Mouse (Mus musculus) ES-Bruce4 (cell line): ENCODE results near the gene Mrpl42. TPM values are rescaled to one million over a fixed set of nuclear protein-coding genes. Genes with fewer than 3 reads are reported as not detected.

Experiments
- H3K27ac ChIP-seq: 2 replicates; pipeline ENCODE4 v1.5.1; 2012; ENCODE audit warnings: low read length, inconsistent platforms; ENCODE audit not compliant: insufficient read depth
- H3K27me3 ChIP-seq: 2 replicates; pipeline ENCODE4 v1.6.1; 2012; ENCODE audit warnings: mild to moderate bottlenecking, low read length, inconsistent platforms; ENCODE audit not compliant: control insufficient read depth, poor library complexity, insufficient read depth, severe bottlenecking
- H3K36me3 ChIP-seq: 2 replicates; pipeline ENCODE4 v1.6.1; 2012; ENCODE audit warnings: inconsistent platforms, mild to moderate bottlenecking, low read length, moderate library complexity; ENCODE audit not compliant: control insufficient read depth, poor library complexity, insufficient read depth, severe bottlenecking
- H3K4me1 ChIP-seq: one replicate; pipeline ENCODE4 v1.8.1; 2011; ENCODE audit warnings: low read length; ENCODE audit not compliant: control insufficient read depth, insufficient read depth
- H3K4me3 ChIP-seq: 2 replicates; pipeline ENCODE4 v1.5.1; 2011; ENCODE audit warnings: low read depth, mild to moderate bottlenecking, low read length
- H3K9ac ChIP-seq: 2 replicates; pipeline ENCODE4 v1.6.1; 2012; ENCODE audit warnings: low read depth, mild to moderate bottlenecking, inconsistent platforms; ENCODE audit not compliant: poor library complexity, severe bottlenecking
- H3K9me3 ChIP-seq: replicated peaks from 2 replicates; pipeline ENCODE4 v1.6.1; 2012; ENCODE audit warnings: mild to moderate bottlenecking, low read length, inconsistent platforms; ENCODE audit not compliant: control insufficient read depth, poor library complexity, insufficient read depth, severe bottlenecking
- CTCF ChIP-seq: IDR thresholded peaks from one replicate; pipeline ENCODE4 v1.8.1; 2011; ENCODE audit warnings: low read depth, low read length
- EP300 ChIP-seq: IDR thresholded peaks from 2 replicates; pipeline ENCODE4 v1.6.1; 2011; ENCODE audit warnings: low read depth, low read length; ENCODE audit not compliant: insufficient read depth
- POLR2A ChIP-seq: IDR thresholded peaks from one replicate; pipeline ENCODE4 v1.8.1; 2011; ENCODE audit warnings: low read length; ENCODE audit not compliant: insufficient read depth
- polyA plus RNA-seq: library from polyadenylated mRNA; stranded (reverse); fragments of >200 nt; gene quantifications from 2 replicates; pipeline ENCODE4 v1.2.4, GENCODE M21; 2011; ENCODE audit warnings: low read depth; ENCODE audit not compliant: missing spikeins, insufficient read depth, insufficient read length

Gene Mrpl42
- polyA plus RNA-seq, 1 experiment, result 238 TPM

DNA sequence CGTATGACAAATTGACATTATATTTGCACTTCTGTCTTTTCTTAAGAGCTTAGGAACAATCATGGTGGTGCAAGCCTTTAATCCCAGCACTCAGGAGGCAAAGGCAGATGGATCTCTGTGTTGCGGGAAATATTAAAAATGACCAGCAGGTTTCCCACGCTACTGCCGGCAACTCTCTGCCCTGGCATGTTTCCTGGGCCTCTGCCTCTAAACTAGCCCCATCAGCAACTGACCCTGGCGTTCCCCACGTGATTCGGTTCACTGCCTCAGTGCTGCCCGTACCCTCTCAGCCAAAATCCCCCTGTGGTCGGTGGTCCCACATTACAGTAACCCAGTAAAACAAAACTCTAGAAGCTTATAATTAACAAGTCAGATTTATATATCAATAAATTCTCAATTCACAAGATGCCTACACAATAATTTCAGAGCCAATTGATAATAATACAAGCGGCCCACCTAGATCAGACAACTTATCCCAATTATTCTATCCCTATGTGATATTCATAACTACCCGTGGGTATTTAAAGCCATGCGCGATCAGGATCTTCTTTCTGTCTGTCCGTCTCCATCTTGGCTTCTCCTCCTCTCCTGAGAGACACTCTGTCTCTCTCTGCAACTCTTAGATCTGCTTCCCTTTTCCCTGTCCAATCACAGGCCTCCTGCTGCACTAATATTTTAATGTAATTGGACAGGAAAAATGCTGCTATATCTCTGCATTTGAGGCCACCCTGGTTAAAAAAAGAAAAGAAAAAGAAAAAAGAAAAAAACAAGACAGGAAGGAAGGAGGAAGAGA, 1.9 kb upstream of the Mrpl42 start:
- Histone ChIP-seq H3K27ac (no peak overlapping the region), H3K9ac (no peak overlapping the region), H3K4me1 (no peaks in the 10 kb centered on the region), H3K27me3 (no peaks in the 10 kb centered on the region), H3K9me3 (no peaks in the 10 kb centered on the region), H3K36me3 (peaks cover 4% of the 10 kb centered on the region; the same call in 1 of the 2 replicates), H3K4me3 (no peak overlapping the region)
- TF ChIP-seq CTCF (no peak), EP300 (no peak), POLR2A (no peak)

DNA sequence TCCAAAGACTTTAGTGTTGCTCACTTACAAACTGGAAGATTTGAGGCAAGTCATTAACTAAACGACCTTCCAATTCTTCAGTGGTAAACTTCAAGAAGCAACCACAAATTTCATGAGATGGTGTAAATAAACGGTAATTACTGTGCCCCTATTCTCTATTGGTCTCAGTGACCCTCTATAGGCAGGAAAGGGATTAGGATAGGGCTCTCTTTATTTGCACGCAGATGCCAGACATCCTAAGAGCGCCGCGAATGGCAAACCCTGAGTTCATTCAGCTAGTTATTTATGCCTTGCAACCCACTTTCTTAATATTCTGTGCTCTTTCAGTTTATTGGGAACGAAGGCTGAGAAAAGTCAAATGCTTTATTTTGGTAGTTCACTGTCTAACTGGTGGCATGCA, 707 bp downstream of the Mrpl42 start:
- Histone ChIP-seq H3K4me1 (no peaks in the 10 kb centered on the region), H3K9me3 (no peaks in the 10 kb centered on the region), H3K36me3 (peaks cover 18% of the 10 kb centered on the region), H3K27me3 (no peaks in the 10 kb centered on the region), H3K9ac (peak overlapping the region; percentile 77), H3K27ac (peak overlapping the region; percentile 60; the same call in 1 of the 2 replicates), H3K4me3 (peak overlapping the region; percentile 100)
- TF ChIP-seq CTCF, result no peak
- TF ChIP-seq EP300, result no peak
- TF ChIP-seq POLR2A, result no peak

DNA sequence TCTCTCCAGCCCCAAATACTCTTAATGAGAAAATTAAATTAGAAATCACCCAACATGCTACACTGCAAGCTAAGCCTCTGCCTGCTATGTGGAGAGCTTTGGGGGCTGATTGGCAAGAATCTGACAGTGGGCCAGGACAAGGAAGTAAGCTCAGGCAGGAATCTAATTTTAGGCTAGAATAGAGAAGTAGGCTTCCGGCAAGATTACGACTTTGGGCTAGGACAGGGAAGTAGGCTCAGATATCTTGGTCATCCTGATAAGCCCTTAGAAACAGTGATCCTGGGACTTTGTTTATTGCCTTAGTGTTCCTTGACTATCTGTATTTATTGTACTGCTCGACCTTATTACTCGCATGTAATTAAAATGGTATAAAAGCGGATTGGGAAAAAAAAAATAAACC, 7.5 kb downstream of the Mrpl42 start:
- no peak for TF ChIP-seq EP300
- TF ChIP-seq POLR2A, result no peak
- TF ChIP-seq CTCF, result no peak
- peaks cover 4% of the 10 kb centered on the region; the same call in 1 of the 2 replicates for H3K9me3 ChIP-seq

DNA sequence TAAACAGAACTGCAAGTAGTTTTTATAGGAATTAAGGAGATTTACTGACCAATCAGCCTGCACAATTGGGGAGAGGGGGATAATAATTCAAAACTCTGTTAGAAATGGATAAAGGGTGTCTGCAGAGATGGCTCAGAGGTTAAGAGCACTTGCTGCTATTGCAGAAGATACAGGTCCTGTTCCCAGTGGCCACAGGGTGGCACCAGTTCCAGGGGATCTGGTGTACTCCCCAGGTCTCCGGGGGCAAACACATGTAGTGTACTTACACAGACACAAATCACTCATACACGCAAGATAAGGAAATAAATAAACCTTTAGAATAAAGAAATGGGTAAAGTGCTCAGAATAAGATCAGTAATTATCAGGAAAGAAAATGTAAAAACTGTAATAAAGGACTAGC, 12.1 kb downstream of the Mrpl42 start:
- no peak overlapping the region for H3K9ac ChIP-seq
- no peak overlapping the region for H3K27ac ChIP-seq
- no peak overlapping the region for H3K4me3 ChIP-seq
- TF ChIP-seq EP300 (no peak), POLR2A (no peak), CTCF (peak; percentile 57)
- no peaks in the 10 kb centered on the region for H3K27me3 ChIP-seq
- peaks cover 73% of the 10 kb centered on the region for H3K36me3 ChIP-seq
- H3K9me3 ChIP-seq, result peaks cover 4% of the 10 kb centered on the region; the same call in 1 of the 2 replicates
- H3K4me1 ChIP-seq, result no peaks in the 10 kb centered on the region

More for the DNA sequence above, 7.5 kb downstream of the Mrpl42 start:
- peaks cover 65% of the 10 kb centered on the region for H3K36me3 ChIP-seq
- H3K9ac ChIP-seq, result no peak overlapping the region
- H3K4me3 ChIP-seq, result no peak overlapping the region
- H3K4me1 ChIP-seq, result no peaks in the 10 kb centered on the region
- H3K27me3 ChIP-seq, result no peaks in the 10 kb centered on the region
- no peak overlapping the region for H3K27ac ChIP-seq

DNA sequence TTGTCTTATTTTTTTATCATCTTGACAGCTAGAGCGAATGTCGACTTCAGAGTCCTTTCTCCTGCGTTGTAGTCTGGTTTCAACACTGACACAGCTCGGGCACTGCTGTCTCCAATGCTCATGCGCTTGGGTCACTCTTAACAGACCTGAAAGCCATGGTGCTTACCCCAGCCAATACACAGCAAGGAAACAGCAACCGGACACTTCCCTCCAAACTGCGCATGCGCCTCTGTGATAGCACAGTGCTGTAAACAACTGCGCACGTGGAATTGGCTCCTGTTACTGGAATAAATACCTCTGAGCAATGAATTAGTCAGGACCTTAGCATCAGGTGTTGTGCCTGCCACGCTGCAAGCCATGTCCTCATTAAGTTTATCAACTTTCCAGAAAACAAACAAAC, 24.2 kb downstream of the Mrpl42 start:
- Histone ChIP-seq H3K27ac (no peak overlapping the region), H3K4me1 (no peaks in the 10 kb centered on the region), H3K27me3 (no peaks in the 10 kb centered on the region), H3K4me3 (no peak overlapping the region), H3K9me3 (no peaks in the 10 kb centered on the region), H3K36me3 (peaks cover 10% of the 10 kb centered on the region), H3K9ac (no peak overlapping the region)
- TF ChIP-seq CTCF (no peak), POLR2A (no peak), EP300 (no peak)

DNA sequence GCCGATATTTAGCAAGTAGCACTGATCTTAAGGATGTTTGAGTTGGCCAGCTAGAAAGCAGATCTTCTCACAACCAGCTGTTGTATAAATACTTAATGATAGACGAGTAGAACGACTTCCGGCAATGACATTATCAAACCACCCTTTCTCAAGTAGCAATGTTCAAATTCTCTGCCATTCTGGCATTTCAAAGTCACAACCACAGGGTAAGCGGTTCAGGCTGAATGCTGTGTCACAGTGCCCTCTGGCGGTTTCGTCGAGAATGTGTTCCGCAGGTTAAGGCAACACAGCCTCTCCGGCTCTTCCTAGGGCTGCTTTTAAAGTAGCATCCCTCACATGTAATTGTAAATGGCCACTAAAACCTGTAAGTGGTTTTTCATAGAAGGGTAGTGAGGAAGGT, 25.8 kb downstream of the Mrpl42 start:
- Histone ChIP-seq H3K27me3 (no peaks in the 10 kb centered on the region), H3K4me3 (no peak overlapping the region), H3K9me3 (no peaks in the 10 kb centered on the region), H3K27ac (no peak overlapping the region), H3K9ac (no peak overlapping the region), H3K4me1 (no peaks in the 10 kb centered on the region), H3K36me3 (no peaks in the 10 kb centered on the region; the same call in 1 of the 2 replicates)
- TF ChIP-seq CTCF, result peak; percentile 92
- TF ChIP-seq POLR2A, result no peak
